Mouse (Mus musculus) cerebellum, adult 11-12 months (tissue): Measurements from ENCODE around the gene Abcc6.
A peak's percentile ranks its signal among the peaks of the same experiment; 100 is the strongest.

Experiments used
- DNase-seq: peaks from one replicate; pipeline ENCODE4 v3.0.0; 2022

Gene Abcc6

GRCm38 (mm10) chr7:46030145-46030488, at the start of gene Abcc6:
TSS of gene Abcc6 (minus strand) at chr7:46030302.
- no peak for DNase-seq

- no peak for DNase-seq
These were observed 47.6 kb upstream of the Abcc6 start for GRCm38 (mm10) chr7:46077675-46078074.

GRCm38 (mm10) chr7:46076844-46077243, 46.7 kb upstream of the Abcc6 start:
- DNase-seq = no peak

GRCm38 (mm10) chr7:46068831-46069230, 38.7 kb upstream of the Abcc6 start:
- no peak for DNase-seq

DNA sequence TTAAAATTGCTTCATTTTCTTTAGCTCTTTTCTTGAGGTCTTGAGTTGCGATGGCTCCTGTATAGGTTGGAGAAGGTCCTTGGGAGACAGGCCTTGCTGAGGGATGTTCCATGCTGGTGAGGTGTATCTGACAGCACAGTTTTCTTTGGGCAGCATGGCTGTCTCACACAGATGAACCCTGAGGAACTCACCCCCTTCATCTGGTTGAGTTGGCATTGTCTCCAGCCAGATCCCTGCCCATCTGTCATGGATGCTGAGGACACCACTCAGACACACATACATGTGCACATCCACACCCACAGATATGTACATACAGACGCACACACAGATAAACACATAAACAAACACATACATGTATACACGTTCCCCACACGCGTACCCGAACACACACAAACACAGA, 33.2 kb upstream of the Abcc6 start:
- DNase-seq = no peak

- no peak for DNase-seq
These were observed 31.5 kb upstream of the Abcc6 start for GRCm38 (mm10) chr7:46061614-46062013.

DNA sequence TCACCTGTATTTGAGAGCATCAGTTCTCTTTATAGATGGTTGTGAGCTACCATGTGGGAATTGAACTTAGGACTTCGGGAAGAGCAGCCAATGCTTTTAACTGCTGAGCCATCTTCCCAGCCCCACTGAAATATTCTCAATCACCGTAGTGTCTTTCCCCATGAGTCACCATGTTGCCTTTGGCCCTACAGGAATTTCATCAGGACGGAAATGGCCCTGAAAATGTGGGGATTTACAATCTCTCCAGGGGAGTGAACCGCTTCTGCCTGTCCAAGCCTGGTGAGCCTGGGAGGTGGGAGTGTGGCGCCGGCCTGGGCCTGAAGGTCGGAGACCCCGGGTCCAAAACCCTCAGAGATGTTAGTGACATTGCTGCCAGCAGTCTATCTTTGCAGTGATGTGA, 30.6 kb upstream of the Abcc6 start:
- DNase-seq = no peak

DNA sequence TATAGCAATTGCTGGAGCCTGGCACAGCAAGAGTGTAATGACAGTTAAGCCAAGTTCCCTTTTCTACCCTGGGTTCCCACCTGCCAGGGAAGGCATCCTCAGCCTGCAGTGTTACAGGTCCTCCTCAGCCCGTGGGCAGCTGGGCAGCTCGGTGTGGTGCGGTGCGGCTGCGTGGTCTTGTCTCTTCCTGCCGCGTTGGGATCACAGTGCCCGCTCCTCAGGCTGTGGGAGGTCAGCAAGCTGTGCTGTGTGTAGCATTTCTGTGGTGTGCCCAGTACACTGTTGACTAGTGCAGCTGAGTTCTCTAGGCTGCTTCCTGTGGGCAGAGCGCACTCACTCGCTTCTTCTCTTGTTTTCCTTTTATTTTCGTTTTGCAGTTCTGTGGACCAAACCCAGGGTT, 28.8 kb upstream of the Abcc6 start:
- no peak for DNase-seq

DNA sequence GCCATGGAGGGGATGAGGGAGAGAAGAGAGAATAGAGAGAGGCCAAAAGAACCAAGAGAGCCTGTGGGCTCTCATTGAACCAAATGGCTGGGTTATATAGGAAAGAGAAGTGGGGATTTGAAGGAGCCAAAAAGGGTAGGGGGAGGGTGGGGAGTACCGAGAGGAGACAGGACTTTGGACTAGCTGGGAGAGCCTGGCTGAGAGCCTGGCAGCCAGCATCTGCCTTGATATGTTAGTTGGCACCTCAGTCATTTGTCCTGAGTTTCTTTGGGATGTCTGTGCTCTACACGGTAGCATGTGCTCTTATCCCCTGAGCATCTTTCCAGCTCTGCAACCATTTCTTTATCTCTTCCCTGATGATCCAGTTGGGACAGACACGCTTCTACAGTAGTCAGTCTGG, 23.5 kb upstream of the Abcc6 start:
- DNase-seq = no peak

DNA sequence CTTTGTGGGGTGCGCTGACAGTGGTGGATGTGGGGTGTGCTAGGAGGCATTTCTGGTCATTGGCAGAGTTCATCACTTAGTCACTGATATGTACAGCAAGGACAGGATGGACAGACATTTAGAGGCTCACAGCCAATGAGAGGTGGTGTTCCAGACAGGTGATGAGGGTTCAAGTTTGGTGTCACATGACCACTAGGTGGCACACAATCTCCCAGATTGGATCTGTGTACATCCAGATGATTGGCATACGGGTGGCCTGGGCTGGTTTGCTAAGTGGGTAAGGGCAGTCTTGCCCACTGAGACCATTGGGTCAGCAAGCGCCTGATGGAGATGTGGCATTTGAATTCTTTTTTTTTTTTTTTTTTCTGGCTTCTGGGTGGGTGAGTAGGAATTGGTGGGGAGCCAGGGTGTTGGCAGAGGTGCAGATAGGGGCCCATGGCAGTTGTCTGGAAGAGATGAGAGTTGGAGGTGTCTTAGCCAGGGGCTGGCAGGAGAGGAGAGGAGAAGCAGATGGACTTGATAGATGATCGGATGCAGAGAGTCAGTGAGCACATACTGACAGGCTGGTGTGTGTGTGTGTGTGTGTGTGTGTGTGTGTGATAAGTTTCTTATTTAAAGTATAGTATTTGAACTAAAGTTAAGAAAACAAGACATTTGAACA, 22.2 kb upstream of the Abcc6 start:
- DNase-seq = no peak

GRCm38 (mm10) chr7:46049981-46050380, 19.9 kb upstream of the Abcc6 start:
- DNase-seq = no peak

DNA sequence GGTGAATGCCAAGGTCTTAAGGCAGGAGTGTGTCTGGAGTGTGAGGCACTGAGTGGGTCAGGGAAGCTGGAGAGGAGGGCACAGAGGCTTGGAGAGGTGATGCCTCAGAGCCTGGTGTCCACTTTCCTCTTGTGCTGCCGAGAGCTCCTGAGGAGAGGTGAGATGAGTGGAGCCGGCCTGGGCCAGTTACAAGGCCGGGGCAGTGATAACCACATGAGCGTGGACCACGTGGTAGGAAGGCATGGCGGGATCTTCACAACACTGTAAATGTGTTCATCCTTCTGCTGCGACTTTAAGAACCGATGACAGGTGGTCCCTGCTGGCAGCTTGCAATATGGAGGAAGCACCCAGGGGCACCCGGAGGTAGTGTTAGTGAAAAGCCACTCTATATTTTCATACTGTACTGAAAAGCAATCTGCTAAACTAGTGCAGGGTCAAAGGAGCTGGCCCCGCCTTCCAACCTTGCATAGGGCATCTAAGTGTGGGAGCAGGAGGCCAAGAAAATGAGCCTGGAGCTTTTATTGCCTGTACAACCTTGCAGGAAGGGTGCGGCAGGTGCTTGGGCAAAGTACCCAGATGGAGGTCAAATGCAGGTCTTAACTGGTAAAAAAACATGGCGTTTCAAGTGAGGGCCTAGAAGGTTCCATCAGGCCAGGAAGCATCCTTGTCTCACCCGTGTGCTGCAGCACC, 17.9 kb upstream of the Abcc6 start:
- no peak for DNase-seq

DNA sequence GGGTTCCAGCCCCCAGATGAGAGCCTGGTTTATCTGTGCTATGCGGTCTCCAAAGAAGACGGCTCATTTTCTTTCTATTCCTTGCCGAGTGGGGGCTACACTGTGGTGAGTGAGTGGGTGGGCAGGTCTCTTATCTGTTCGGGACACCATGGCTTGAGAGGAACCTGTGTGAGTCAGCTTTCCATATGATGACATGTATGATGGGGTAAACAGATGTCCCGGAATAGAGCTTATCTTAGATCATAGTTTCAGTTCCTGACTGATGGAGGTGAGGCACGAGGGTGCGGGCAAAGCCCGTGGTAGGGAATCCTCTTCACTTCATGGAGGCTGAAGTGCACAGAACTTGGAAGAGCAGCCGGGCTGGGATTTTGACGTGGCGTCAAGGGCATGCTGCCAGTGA, 15.8 kb upstream of the Abcc6 start:
- DNase-seq = no peak

DNA sequence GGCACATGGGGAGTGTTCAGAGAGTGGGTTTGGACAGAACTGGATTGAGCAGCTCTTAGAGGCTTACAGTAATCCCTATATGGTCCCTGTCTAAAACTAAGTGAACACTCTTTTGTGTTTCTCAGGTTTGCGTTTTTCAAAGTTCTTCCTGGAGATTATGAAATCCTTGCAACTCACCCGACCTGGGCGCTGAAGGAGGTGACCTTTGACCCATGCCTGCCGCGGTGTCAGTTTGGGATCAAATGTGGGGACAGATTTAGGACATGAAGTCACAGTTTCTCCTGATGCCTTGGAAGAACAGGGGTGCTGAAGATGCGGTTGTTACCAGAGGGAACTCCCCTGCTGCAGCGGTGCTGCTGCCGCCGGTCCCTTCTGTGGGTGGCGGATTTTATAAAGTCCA, 14.0 kb upstream of the Abcc6 start:
- no peak for DNase-seq

- DNase-seq = no peak
These were observed 9.8 kb upstream of the Abcc6 start for GRCm38 (mm10) chr7:46039873-46040272.

DNA sequence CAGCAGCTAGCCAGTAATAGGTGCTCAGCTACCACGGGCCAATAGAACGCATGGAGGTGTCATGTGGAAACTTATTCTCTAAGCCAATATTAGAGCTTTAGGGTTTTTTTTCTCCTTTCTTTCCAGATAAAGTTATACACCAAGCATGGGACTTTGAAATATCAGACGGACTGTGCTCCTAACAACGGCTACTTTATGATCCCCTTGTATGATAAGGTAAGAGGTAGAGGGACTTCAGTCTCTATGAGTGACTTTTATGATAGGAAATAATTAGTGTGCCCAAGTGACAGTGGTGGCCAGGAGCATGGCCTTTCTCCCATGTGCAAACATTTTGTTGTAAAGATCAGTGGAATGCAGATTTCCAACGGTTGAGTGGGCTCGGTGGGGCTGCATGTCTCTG, 7.3 kb upstream of the Abcc6 start:
- no peak for DNase-seq

GRCm38 (mm10) chr7:46035468-46035867, 5.4 kb upstream of the Abcc6 start:
- no peak for DNase-seq

DNA sequence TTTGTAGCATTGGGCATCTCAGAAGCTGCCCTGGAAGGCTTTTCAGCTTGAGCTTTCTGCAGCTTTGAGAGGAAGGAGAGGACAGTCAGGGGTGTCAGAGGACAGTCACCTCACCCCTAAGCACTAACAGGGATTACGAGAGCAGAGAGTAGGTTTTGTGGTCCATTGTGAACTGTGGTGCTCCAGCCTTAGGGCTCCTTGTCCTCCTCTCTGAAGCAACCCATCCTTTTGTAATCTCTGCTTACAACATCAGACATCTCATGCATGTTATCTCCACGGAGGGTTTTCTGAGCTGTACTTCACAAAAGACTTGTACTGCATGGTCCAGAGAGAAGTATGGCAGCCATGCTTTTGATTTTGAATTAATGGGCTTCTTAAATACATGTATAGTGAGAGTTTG, 4.9 kb upstream of the Abcc6 start:
- no peak for DNase-seq

GRCm38 (mm10) chr7:46033870-46034337, 3.8 kb upstream of the Abcc6 start:
- no peak for DNase-seq

- DNase-seq = peak; percentile 96
These were observed 3.2 kb upstream of the Abcc6 start, which contains the start of gene Nomo1 for GRCm38 (mm10) chr7:46033109-46033869. TSS of gene Nomo1 (plus strand) at chr7:46033698.

DNA sequence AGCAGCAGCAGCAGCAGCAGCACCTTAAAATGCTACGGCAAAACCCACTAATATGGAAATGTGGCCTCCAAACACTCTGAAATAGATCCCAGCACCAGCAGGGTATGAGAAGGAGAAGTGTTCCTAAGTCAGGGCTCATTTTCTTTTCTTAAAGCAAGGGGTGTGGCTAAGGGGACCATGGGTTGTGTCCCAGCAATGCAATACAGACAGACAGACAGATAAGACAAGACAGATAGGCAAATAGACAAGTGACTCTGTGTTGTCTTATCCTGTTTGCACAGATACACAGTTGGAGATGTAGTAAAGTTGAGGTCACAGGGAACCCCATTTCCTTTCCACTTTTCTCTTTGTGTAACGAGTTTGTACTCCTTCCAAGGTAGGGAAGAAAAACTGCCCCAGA, 973 bp upstream of the Abcc6 start:
- DNase-seq = no peak

DNA sequence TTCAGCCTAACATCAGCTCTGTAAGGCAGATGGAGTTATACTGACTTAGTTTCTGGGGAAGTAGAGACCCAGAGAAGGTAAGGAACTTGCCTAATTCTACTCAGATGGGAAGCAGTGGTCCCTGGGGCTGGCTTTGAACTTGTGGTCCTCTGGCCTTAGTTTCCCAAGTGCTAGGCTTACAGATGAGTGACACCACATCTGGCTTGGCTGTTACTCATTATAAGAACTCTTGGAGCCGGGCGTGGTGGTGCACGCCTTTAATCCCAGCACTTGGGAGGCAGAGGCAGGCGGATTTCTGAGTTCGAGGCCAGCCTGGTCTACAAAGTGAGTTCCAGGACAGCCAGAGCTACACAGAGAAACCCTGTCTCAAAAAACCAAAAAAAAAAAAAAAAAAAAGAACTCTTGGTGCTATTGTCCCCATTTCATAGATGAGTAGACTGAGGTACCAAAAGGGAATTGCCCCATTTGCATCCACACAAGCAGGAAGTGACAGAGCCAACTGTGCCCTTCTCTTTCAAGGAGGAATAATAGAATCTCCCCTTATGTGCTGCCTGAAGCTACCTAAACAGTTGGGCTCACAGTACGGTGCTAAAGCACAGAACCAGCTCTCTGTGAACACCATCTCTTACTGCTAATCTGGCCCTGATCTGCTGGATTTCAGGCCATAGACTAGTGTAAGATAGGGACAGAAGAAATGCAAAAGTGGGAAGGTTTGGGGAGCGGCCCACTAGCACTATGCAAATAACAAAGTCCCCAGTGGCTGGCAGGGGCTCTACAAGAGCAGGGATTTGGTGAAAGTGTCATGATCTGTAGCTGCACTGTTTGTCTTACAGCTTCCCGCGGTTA, 580 bp downstream of the Abcc6 start:
- no peak for DNase-seq

DNA sequence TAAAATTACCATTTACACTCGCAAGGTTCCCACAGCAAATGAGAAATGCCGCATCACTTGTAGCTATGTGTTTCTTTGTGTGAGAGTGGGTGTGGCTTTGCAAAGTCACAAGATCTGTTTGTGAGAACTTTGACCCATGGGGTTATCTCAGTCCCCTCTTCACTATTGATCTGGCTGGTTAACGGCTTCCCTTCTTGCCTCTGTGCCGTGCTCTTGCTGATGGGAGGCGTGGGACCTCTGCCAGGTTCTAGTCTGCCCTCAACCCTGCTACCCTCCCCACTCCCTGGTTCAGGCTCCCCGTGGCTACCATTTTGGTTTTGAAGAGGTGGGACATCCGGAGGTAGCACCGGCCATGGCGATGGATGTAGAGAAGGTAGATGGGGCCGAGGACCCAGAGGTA, 1.4 kb downstream of the Abcc6 start:
- no peak for DNase-seq
